Mouse (Mus musculus): Measurements from ENCODE around the gene Uhrf1bp1l. TPM values are rescaled to one million over a fixed set of nuclear protein-coding genes. Genes with fewer than 3 reads are reported as not detected.

The Uhrf1bp1l gene
- total and polyA plus RNA-seq, 3 experiments, result 7.2 to 61.0 (median 20.9) TPM

DNA sequence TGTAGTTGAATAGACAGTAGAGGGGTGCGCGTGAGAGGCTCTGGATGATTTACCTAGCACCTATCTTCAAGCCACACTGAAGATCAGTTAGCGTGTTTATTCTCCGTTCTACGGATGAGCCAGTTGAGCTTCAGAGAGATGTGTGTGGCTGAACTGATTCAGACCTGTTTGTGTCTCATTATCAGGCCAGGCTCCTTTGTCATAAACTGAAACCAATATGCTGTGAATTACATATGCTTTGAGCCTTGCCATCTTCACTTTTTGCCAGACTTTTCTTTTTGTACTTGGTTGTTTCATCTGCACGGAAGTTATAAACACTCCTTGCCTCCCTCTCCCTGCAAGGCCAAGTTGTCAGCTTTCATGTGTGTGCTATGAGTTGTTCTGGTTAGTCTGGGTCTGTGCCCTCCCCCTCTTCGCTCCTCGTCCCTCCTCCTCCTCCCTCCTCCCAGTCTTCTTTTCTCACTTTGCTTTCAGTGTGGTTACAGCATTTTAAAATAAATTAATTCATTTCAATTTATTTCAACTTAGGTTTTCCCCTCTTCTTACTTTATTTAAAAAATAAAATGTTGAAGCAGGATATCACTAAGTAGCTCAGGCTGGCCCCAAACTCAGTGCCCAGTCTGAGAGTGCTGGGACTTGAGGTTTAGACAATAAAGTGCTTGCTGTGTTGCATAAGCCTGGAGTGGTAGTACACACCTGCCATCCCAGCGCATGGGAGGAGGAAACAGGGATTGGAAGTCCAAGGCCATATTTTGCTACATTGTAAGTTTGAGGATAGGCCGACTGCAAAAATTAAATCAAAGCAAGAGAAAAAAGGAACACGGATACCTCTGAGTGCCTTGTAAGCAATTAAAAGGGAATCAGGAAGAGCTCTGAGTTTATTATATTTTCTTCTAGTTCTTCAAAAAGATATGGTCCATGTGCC is 21.3 kb downstream of the Uhrf1bp1l start:
- H3K9me3 ChIP-seq (replicated peaks), result no peaks in the 10 kb centered on the region
- TF ChIP-seq TAL1 (conservative IDR thresholded peaks at IDR 0.05; ENCODE audit: low read depth, low read length) (no peak), POLR2AphosphoS5 (IDR thresholded peaks at IDR 0.05; ENCODE audit: insufficient replicate concordance, low read depth, low read length) (no peak), GATA2 (IDR thresholded peaks at IDR 0.05; ENCODE audit: borderline replicate concordance, low read depth, low read length) (no peak), GATA1 (IDR thresholded peaks at IDR 0.05; ENCODE audit: borderline replicate concordance, low read length) (no peak)
- no peaks in the 10 kb centered on the region; the same call in 1 of the 2 replicates for H3K4me1 ChIP-seq (ENCODE audit: insufficient read depth, low read depth, low read length)
- DNase-seq (ENCODE audit: low spot score), result no peak
- no peaks in the 10 kb centered on the region for H3K27me3 ChIP-seq (ENCODE audit: insufficient read depth, low read length)
- H3K36me3 ChIP-seq (replicated peaks), result no peaks in the 10 kb centered on the region
- H3K4me3 ChIP-seq (ENCODE audit: low read depth, low read length), result no peak overlapping the region
- ATAC-seq (ENCODE audit: extremely low read depth, insufficient number of reproducible peaks, low FRiP score, poor library complexity, severe bottlenecking), result 0 out of 2 replicates have a peak, but pooled peaks have one; percentile 16

DNA sequence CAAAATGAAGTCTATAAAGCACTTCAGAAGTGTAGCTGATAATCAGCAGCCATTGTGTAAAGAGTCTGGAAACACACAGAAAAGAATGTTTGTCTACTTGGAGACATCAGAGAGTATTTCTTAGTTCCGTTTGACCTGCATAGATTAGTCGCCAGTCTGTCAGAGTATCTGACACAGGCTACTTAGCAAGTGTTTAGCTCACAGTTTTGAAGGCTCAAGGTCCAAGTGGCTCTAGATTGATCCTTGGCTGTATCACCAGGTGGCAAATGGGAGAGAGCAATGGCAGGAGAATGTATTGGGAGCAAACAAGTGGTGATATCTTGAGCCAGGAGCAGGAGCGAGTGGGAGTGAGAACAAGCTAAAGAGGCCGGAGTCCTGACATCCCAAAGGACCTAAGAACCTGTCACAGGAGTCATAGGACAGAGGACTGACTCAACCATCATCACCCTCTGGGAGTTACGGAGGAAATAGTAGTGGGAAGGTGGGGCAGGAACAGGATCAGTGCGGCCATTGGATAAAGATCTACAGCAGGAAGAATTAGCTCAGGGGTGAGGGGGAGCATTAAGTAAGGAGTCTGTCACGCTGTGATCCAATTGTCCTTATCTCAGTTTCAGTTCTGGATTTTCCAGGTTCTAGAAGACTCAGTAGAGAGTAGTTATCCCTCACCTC is 23.7 kb downstream of the Uhrf1bp1l start:
- peaks cover 2% of the 10 kb centered on the region for H3K36me3 ChIP-seq (replicated peaks)
- ATAC-seq (ENCODE audit: extremely low read depth, insufficient number of reproducible peaks, low FRiP score, poor library complexity, severe bottlenecking) (no peak), DNase-seq (ENCODE audit: low spot score) (no peak)
- H3K27me3 ChIP-seq (ENCODE audit: insufficient read depth, low read length), result no peaks in the 10 kb centered on the region
- H3K4me1 ChIP-seq (ENCODE audit: insufficient read depth, low read depth, low read length), result no peaks in the 10 kb centered on the region
- H3K4me3 ChIP-seq (ENCODE audit: low read depth, low read length), result no peak overlapping the region
- H3K9me3 ChIP-seq (replicated peaks), result no peaks in the 10 kb centered on the region
- TF ChIP-seq CTCF (IDR thresholded peaks at IDR 0.05; ENCODE audit: low read depth, low read length) (no peak), POLR2AphosphoS5 (IDR thresholded peaks at IDR 0.05; ENCODE audit: insufficient replicate concordance, low read depth, low read length) (no peak), GATA1 (IDR thresholded peaks at IDR 0.05; ENCODE audit: borderline replicate concordance, low read length) (no peak), TAL1 (conservative IDR thresholded peaks at IDR 0.05; ENCODE audit: low read depth, low read length) (no peak), GATA2 (IDR thresholded peaks at IDR 0.05; ENCODE audit: borderline replicate concordance, low read depth, low read length) (no peak)

DNA sequence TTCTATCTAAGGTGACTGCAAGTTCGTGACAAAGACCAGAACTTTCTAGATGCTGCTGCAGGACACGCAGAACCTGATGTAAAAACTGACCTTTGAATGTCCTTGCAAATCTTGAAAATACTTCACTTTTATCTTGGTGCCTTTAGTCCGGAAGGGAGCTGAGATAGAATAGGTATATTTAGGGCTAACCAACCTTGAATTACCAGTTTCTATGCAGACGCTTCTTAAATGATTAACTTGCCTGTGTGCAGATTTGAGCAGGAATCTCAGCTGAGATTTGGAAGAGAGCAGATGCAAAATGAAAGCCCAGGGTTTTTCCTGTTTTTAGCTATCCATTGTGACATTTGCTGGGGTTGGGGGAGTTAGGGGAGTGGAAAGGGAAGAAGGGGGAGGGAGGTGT is 24.3 kb downstream of the Uhrf1bp1l start:
- H3K36me3 ChIP-seq (replicated peaks), result peaks cover 2% of the 10 kb centered on the region
- H3K4me1 ChIP-seq (ENCODE audit: insufficient read depth, low read depth, low read length), result no peaks in the 10 kb centered on the region
- no peak for TF ChIP-seq GATA2 (IDR thresholded peaks at IDR 0.05; ENCODE audit: borderline replicate concordance, low read depth, low read length)
- no peak for TF ChIP-seq CTCF (IDR thresholded peaks at IDR 0.05; ENCODE audit: low read depth, low read length)
- no peak for TF ChIP-seq GATA1 (IDR thresholded peaks at IDR 0.05; ENCODE audit: borderline replicate concordance, low read length)
- TF ChIP-seq POLR2AphosphoS5 (IDR thresholded peaks at IDR 0.05; ENCODE audit: insufficient replicate concordance, low read depth, low read length), result no peak
- TF ChIP-seq TAL1 (conservative IDR thresholded peaks at IDR 0.05; ENCODE audit: low read depth, low read length), result no peak
- H3K9me3 ChIP-seq (replicated peaks), result no peaks in the 10 kb centered on the region
- ATAC-seq (ENCODE audit: extremely low read depth, insufficient number of reproducible peaks, low FRiP score, poor library complexity, severe bottlenecking) (no peak), DNase-seq (ENCODE audit: low spot score) (no peak)
- no peaks in the 10 kb centered on the region for H3K27me3 ChIP-seq (ENCODE audit: insufficient read depth, low read length)
- no peak overlapping the region for H3K4me3 ChIP-seq (ENCODE audit: low read depth, low read length)

DNA sequence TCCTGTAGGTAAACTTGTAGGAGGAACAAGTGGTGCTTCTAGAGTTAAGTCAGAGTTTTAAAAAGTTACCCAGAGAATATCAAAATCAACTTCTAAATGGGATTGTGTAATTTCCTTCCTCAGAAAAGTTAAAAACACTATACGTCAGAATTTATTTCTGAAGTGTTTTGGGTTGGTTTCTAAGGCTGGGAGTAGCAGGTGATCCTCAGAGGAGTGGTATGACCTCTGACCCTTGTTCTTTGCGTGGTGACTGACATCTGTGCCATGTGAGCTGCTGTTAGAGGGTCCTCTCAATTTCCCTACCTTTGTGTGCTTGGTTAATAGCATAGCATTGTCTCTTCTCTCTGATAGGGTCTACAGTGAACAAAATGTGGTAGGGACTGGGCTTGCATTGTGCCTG is 27.1 kb downstream of the Uhrf1bp1l start:
- TF ChIP-seq POLR2AphosphoS5 (IDR thresholded peaks at IDR 0.05; ENCODE audit: insufficient replicate concordance, low read depth, low read length) (no peak), TAL1 (conservative IDR thresholded peaks at IDR 0.05; ENCODE audit: low read depth, low read length) (no peak), CTCF (IDR thresholded peaks at IDR 0.05; ENCODE audit: low read depth, low read length) (no peak), GATA2 (IDR thresholded peaks at IDR 0.05; ENCODE audit: borderline replicate concordance, low read depth, low read length) (no peak), GATA1 (IDR thresholded peaks at IDR 0.05; ENCODE audit: borderline replicate concordance, low read length) (no peak)
- ATAC-seq (ENCODE audit: extremely low read depth, insufficient number of reproducible peaks, low FRiP score, poor library complexity, severe bottlenecking), result no peak

DNA sequence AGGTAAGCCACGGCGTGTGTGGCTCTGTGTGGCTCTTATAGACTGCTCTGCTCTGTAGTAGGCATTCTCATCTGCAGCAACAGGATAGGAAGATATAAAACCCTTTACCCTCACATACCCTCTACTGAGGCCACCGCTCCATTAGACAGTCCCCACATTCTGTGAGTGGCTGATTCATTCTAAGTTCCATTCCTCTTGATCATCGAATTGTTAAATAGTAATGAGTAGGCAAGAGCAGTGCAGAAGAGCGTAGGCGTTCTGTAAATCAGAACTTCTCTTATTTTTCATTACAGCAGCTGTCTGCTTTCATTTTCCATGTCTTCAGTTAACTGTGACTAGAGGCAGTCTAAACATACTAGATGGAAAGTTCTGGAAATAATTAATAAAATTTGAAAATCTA is 31.2 kb downstream of the Uhrf1bp1l start:
- Histone ChIP-seq H3K27me3 (ENCODE audit: insufficient read depth, low read length) (no peaks in the 10 kb centered on the region), H3K4me1 (ENCODE audit: insufficient read depth, low read depth, low read length) (no peaks in the 10 kb centered on the region), H3K9me3 (replicated peaks) (no peaks in the 10 kb centered on the region), H3K36me3 (replicated peaks) (peaks cover 28% of the 10 kb centered on the region), H3K4me3 (ENCODE audit: low read depth, low read length) (no peak overlapping the region)
- ATAC-seq (ENCODE audit: extremely low read depth, insufficient number of reproducible peaks, low FRiP score, poor library complexity, severe bottlenecking), result no peak
- DNase-seq (ENCODE audit: low spot score), result no peak
- TF ChIP-seq GATA1 (IDR thresholded peaks at IDR 0.05; ENCODE audit: borderline replicate concordance, low read length), result no peak
- TF ChIP-seq TAL1 (conservative IDR thresholded peaks at IDR 0.05; ENCODE audit: low read depth, low read length), result no peak
- TF ChIP-seq GATA2 (IDR thresholded peaks at IDR 0.05; ENCODE audit: borderline replicate concordance, low read depth, low read length), result no peak

More for the DNA sequence above, 27.1 kb downstream of the Uhrf1bp1l start:
- H3K4me1 ChIP-seq (ENCODE audit: insufficient read depth, low read depth, low read length), result no peaks in the 10 kb centered on the region
- no peak for DNase-seq (ENCODE audit: low spot score)
- no peaks in the 10 kb centered on the region for H3K27me3 ChIP-seq (ENCODE audit: insufficient read depth, low read length)
- H3K36me3 ChIP-seq (replicated peaks), result peaks cover 13% of the 10 kb centered on the region
- H3K4me3 ChIP-seq (ENCODE audit: low read depth, low read length), result no peak overlapping the region
- H3K9me3 ChIP-seq (replicated peaks), result no peaks in the 10 kb centered on the region

DNA sequence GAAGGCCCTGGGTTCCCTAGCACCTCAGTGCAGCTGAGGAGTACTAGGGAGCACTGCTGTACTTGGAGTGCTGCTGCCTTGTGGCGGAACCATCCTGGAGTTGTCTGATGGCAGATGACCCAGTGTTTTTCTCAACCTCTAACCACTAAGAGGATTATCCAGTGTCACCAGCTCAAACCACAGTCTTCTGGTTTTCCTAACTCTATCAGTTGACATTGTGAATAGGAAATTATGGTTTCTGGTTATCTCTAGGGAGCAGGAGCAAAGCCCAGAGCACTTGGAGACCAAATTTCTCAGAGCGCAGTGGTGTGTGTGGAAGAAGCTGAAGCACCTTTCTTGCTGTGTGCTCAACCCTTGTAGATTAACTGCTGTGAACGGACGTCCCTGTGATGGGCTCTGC is 47.1 kb downstream of the Uhrf1bp1l start:
- ATAC-seq (ENCODE audit: extremely low read depth, insufficient number of reproducible peaks, low FRiP score, poor library complexity, severe bottlenecking) (no peak), DNase-seq (ENCODE audit: low spot score) (no peak)
- Histone ChIP-seq H3K27me3 (ENCODE audit: insufficient read depth, low read length) (no peaks in the 10 kb centered on the region), H3K9me3 (replicated peaks) (no peaks in the 10 kb centered on the region), H3K4me1 (ENCODE audit: insufficient read depth, low read depth, low read length) (no peaks in the 10 kb centered on the region), H3K4me3 (ENCODE audit: low read depth, low read length) (no peak overlapping the region), H3K36me3 (replicated peaks) (peaks cover 33% of the 10 kb centered on the region)
- TF ChIP-seq GATA1 (IDR thresholded peaks at IDR 0.05; ENCODE audit: borderline replicate concordance, low read length) (no peak), POLR2AphosphoS5 (IDR thresholded peaks at IDR 0.05; ENCODE audit: insufficient replicate concordance, low read depth, low read length) (no peak), CTCF (IDR thresholded peaks at IDR 0.05; ENCODE audit: low read depth, low read length) (no peak), TAL1 (conservative IDR thresholded peaks at IDR 0.05; ENCODE audit: low read depth, low read length) (no peak), GATA2 (IDR thresholded peaks at IDR 0.05; ENCODE audit: borderline replicate concordance, low read depth, low read length) (no peak)
